Mouse (Mus musculus) ES-Bruce4 (cell line): ENCODE results near the gene Dync1h1. TPM values are rescaled to one million over a fixed set of nuclear protein-coding genes. Genes with fewer than 3 reads are reported as not detected.
"Not testable (repeated sequence)": the region's sequence is repeated elsewhere in the genome, so short reads cannot be mapped to it uniquely, and the experiment has no call there.

Source experiments
- H3K27ac ChIP-seq: 2 replicates; pipeline ENCODE4 v1.5.1; 2012; ENCODE audit warnings: low read length, inconsistent platforms; ENCODE audit not compliant: insufficient read depth
- H3K27me3 ChIP-seq: 2 replicates; pipeline ENCODE4 v1.6.1; 2012; ENCODE audit warnings: mild to moderate bottlenecking, low read length, inconsistent platforms; ENCODE audit not compliant: control insufficient read depth, poor library complexity, insufficient read depth, severe bottlenecking
- H3K36me3 ChIP-seq: 2 replicates; pipeline ENCODE4 v1.6.1; 2012; ENCODE audit warnings: inconsistent platforms, mild to moderate bottlenecking, low read length, moderate library complexity; ENCODE audit not compliant: control insufficient read depth, poor library complexity, insufficient read depth, severe bottlenecking
- H3K4me1 ChIP-seq: one replicate; pipeline ENCODE4 v1.8.1; 2011; ENCODE audit warnings: low read length; ENCODE audit not compliant: control insufficient read depth, insufficient read depth
- H3K4me3 ChIP-seq: 2 replicates; pipeline ENCODE4 v1.5.1; 2011; ENCODE audit warnings: low read depth, mild to moderate bottlenecking, low read length
- H3K9ac ChIP-seq: 2 replicates; pipeline ENCODE4 v1.6.1; 2012; ENCODE audit warnings: low read depth, mild to moderate bottlenecking, inconsistent platforms; ENCODE audit not compliant: poor library complexity, severe bottlenecking
- H3K9me3 ChIP-seq: replicated peaks from 2 replicates; pipeline ENCODE4 v1.6.1; 2012; ENCODE audit warnings: mild to moderate bottlenecking, low read length, inconsistent platforms; ENCODE audit not compliant: control insufficient read depth, poor library complexity, insufficient read depth, severe bottlenecking
- CTCF ChIP-seq: IDR thresholded peaks from one replicate; pipeline ENCODE4 v1.8.1; 2011; ENCODE audit warnings: low read depth, low read length
- EP300 ChIP-seq: IDR thresholded peaks from 2 replicates; pipeline ENCODE4 v1.6.1; 2011; ENCODE audit warnings: low read depth, low read length; ENCODE audit not compliant: insufficient read depth
- POLR2A ChIP-seq: IDR thresholded peaks from one replicate; pipeline ENCODE4 v1.8.1; 2011; ENCODE audit warnings: low read length; ENCODE audit not compliant: insufficient read depth
- polyA plus RNA-seq: library from polyadenylated mRNA; stranded (reverse); fragments of >200 nt; gene quantifications from 2 replicates; pipeline ENCODE4 v1.2.4, GENCODE M21; 2011; ENCODE audit warnings: low read depth; ENCODE audit not compliant: missing spikeins, insufficient read depth, insufficient read length

The Dync1h1 gene
- polyA plus RNA-seq, 1 experiment: 145 TPM

DNA sequence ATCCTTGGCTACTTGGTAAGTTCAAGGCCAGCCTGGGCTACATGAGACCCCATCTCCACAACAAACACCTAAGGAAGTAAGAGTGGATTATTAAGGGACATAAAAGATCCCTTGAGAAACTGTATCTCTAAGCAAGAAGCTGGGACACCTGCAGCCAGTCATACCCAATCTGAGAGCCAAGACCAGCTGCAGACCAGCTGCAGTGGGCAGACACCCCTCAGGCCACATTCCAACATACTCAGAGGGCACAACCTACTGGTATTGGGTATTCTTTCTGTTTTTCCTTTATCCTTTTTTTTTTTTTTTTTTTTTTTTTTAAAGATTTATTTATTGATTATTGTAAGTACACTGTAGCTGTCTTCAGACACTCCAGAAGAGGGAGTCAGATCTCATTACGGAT lies 82.3 kb downstream of the Dync1h1 start:
- Histone ChIP-seq H3K9ac (no peak overlapping the region), H3K36me3 (no peaks in the 10 kb centered on the region), H3K27ac (no peak overlapping the region), H3K27me3 (no peaks in the 10 kb centered on the region), H3K4me3 (no peak overlapping the region), H3K9me3 (no peaks in the 10 kb centered on the region), H3K4me1 (peaks cover 2% of the 10 kb centered on the region)
- TF ChIP-seq POLR2A (no peak), CTCF (no peak), EP300 (no peak)

DNA sequence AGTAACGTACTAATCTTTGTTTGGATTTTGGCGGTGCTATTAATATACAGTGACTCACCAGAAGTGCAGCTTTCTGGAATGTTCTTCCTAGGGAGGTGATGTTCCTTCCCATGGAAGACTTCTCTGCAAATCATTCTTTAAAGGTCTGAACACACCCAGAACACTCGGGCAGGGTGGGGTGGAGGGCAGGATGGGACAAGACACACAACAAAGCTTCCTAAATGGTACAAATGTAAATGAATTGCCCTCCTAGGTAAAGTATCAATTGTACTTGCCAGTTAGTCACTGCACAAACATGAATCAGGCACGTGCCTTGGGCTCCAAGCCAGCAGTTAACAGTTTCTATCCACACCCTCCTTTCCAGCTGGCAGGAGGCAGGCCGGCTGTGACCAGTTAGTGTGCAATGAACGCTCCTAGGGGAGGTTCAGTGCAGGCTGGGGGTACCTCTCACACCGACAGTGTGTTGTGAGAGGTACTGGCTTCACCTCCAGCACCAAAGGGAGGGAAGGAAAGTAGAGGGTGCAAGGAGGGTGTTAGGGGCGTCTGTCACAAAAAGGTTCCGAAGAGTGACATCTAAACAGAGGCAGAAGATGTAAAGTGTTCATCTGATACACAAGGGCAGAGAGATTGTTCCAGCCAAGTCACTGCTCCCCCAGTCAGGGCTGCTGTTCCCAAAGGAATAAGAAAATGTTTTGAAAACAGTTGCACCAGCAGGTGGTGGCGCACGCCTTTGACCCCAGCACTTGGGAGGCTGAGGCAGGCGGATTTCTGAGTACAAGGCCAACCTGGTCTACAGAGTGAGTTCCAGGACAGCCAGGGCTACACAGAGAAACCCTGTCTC lies 86.9 kb downstream of the Dync1h1 start:
- no peaks in the 10 kb centered on the region for H3K9me3 ChIP-seq
- peaks cover 29% of the 10 kb centered on the region for H3K36me3 ChIP-seq
- H3K27ac ChIP-seq: peak overlapping the region; percentile 36
- H3K9ac ChIP-seq: no peak overlapping the region
- TF ChIP-seq POLR2A: no peak
- no peak for TF ChIP-seq CTCF
- TF ChIP-seq EP300: peak; percentile 96
- H3K27me3 ChIP-seq: no peaks in the 10 kb centered on the region
- no peaks in the 10 kb centered on the region for H3K4me1 ChIP-seq
- H3K4me3 ChIP-seq: no peak overlapping the region

DNA sequence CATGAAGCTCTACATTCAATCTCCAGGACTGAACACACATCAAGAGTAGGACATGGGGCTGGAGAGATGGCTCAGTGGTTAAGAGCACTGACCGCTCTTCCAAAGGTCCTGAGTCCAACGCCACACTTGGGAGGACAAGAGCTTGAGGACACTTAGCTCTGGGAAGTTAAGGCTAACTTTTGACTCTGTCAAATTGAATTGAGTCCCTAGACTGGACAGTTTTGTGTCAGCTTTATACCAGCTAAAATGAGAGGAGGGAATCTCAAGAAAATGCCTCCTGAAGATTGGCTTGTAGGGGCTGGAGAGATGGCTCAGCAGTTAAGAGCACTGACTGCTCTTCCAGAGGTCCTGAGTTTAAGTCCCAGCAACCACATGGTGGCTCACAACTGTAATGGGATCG lies 87.7 kb downstream of the Dync1h1 start:
- Histone ChIP-seq H3K27ac (peak overlapping the region; percentile 36), H3K36me3 (peaks cover 37% of the 10 kb centered on the region)
- not testable (repeated sequence) for H3K4me3 ChIP-seq, H3K9me3 ChIP-seq, H3K9ac ChIP-seq, H3K27me3 ChIP-seq, H3K4me1 ChIP-seq

DNA sequence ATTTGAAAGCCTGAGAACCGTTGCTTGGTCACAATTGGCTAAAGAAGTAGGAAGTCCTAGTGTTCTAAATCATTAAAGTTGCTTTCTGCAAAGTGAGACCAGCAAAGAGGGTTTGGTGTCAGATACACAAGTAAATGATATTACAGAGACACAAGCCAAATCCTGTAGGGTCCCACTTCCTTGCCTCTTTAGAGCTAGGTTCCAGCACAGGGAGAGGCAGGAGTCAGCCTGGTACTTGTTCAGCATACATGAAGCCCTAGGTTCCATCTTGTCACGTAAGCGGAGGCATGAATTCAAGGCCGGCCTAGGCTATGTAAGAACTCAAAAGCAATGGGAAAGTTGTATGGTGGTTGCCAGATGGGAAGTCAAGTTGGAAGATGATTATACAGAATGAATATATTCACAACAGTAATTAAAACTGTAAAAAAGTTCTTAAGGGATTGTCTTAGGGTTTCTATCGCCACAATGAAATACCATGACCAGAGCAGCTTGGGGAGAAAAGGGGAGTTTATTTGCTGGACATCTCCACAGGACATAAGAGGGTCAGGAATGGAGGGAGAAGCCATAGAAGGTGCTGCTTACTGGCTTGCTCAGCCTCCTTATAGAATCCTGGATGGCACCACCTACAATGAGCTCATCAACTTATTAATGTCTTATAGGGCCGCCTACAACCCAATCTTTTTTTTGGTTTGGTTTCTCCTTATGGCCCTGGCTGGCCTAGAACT lies 88.8 kb downstream of the Dync1h1 start:
- no peaks in the 10 kb centered on the region for H3K4me1 ChIP-seq
- no peaks in the 10 kb centered on the region for H3K27me3 ChIP-seq
- peak overlapping the region; percentile 78 for H3K27ac ChIP-seq
- no peak overlapping the region for H3K4me3 ChIP-seq
- H3K9ac ChIP-seq: no peak overlapping the region
- peaks cover 46% of the 10 kb centered on the region for H3K36me3 ChIP-seq
- TF ChIP-seq EP300 (no peak), CTCF (no peak), POLR2A (peak; percentile 13)
- no peaks in the 10 kb centered on the region for H3K9me3 ChIP-seq

DNA sequence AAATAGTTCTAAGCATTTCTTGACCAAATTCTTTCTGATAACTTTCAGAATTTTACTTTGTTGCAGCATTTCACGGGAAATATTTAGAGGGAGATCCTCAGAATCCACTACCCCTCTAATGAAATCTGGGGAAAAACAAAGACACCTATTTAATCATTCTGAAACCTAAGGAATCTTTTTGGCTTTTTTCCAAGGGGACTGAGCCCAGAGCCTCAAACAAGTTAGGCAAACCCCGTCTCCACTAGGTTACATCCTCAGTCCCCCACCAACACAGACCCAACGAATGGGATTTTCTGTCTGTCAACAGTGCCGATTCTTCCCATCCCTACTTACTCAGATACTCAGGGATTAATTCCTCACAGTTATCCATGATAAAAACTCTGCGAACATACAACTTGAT lies 92.1 kb downstream of the Dync1h1 start:
- H3K9me3 ChIP-seq, H3K4me1 ChIP-seq, H3K27me3 ChIP-seq: not testable (repeated sequence)
- Histone ChIP-seq H3K4me3 (peak overlapping the region; percentile 65), H3K9ac (peak overlapping the region; percentile 40), H3K27ac (peak overlapping the region; percentile 68), H3K36me3 (peaks cover 53% of the 10 kb centered on the region)

DNA sequence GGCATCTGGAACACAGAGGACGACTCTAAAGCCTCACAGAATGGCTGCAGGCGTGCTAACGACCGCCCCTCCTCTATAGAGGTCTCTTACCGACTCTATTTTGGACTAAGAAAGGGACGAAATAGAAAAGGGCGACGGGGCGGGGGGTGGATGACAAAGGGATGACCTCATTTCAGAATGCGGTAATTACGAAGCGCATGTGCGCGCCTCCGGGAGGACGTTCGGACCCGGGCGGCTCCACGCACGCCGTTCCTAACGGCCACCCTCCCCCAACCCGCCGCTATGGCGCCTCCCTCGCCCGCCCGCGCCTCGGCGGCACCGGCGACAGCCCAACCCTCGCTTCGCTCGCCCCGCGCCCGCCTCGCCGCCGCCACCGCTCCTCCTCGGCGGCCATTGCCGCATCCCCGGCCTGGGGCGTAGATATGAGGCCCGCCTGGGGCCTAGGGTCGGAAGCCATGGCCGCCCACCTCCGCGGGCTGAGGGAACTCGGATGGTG lies 94.5 kb downstream of the Dync1h1 start:
- H3K4me3 ChIP-seq: peak overlapping the region; percentile 87

More for the DNA sequence above, 94.5 kb downstream of the Dync1h1 start:
- H3K9ac ChIP-seq: peak overlapping the region; percentile 100
- peaks cover 39% of the 10 kb centered on the region for H3K36me3 ChIP-seq
- no peaks in the 10 kb centered on the region for H3K9me3 ChIP-seq
- H3K27ac ChIP-seq: peak overlapping the region; percentile 66
- no peaks in the 10 kb centered on the region for H3K27me3 ChIP-seq
- TF ChIP-seq CTCF: no peak
- no peaks in the 10 kb centered on the region for H3K4me1 ChIP-seq
